Mouse (Mus musculus) megakaryocyte, embryonic 14.5 days (primary cell): ENCODE results near the gene Cdkn1c. TPM values are rescaled to one million over a fixed set of nuclear protein-coding genes. Genes with fewer than 3 reads are reported as not detected.

Experiments used
- H3K27me3 ChIP-seq: replicated peaks from 2 replicates; pipeline ENCODE3; 2012; ENCODE audit warnings: inconsistent platforms
- H3K36me3 ChIP-seq: replicated peaks from 2 replicates; pipeline ENCODE3; 2012; ENCODE audit warnings: low read length, inconsistent platforms, mixed read lengths
- H3K4me1 ChIP-seq: 2 replicates; pipeline ENCODE4 v1.6.1; 2012; ENCODE audit warnings: inconsistent platforms
- H3K4me3 ChIP-seq: replicated peaks from 2 replicates; pipeline ENCODE3; 2012; ENCODE audit warnings: moderate library complexity, mild to moderate bottlenecking, inconsistent platforms
- H3K9me3 ChIP-seq: 2 replicates; pipeline ENCODE4 v1.6.1; 2012; ENCODE audit warnings: inconsistent platforms
- FLI1 ChIP-seq: IDR thresholded peaks from 2 replicates; pipeline ENCODE4 v1.6.1; 2012; ENCODE audit warnings: low read length, inconsistent platforms, mixed read lengths
- GATA1 ChIP-seq: IDR thresholded peaks from 3 replicates; pipeline ENCODE4 v1.6.1; 2012; ENCODE audit warnings: mixed read lengths, low read length, inconsistent platforms, borderline replicate concordance
- polyA plus RNA-seq: library from polyadenylated mRNA; stranded (reverse); fragments of >175 nt; gene quantifications from 2 replicates; pipeline ENCODE4 v1.2.3, GENCODE M21; 2012; ENCODE audit warnings: low replicate concordance; ENCODE audit not compliant: insufficient read depth

Gene Cdkn1c
- polyA plus RNA-seq, 1 experiment, result 0.66 TPM

- H3K4me3 ChIP-seq, result no peak overlapping the region
Measured at GRCm38 (mm10) chr7:143500912-143501311, 40.1 kb upstream of the Cdkn1c start.

DNA sequence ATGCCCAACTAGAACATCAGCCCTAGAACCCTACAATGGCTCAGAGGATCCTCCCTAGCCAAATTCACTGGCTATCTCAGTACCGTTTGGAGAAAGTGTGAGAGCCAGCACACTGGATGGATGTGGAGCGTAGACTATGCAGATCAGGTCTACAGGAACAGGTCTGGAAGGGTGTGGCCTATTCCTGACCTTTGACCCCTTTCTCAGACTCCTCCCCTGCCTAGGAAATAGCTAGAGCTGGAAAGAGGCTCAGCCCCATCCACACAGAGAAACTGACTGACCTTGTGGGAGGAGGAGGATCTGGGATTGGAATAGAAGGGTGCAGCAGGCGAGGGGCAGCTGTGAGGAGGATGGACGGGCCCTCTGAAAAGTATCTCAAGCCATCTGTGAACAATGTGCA lies 37.7 kb upstream of the Cdkn1c start:
- TF ChIP-seq GATA1 (no peak), FLI1 (no peak)

More at GRCm38 (mm10) chr7:143500912-143501311, 40.1 kb upstream of the Cdkn1c start:
- no peaks in the 10 kb centered on the region for H3K9me3 ChIP-seq
- H3K27me3 ChIP-seq, result peaks cover 82% of the 10 kb centered on the region
- peaks cover 25% of the 10 kb centered on the region for H3K4me1 ChIP-seq
- no peaks in the 10 kb centered on the region for H3K36me3 ChIP-seq
- TF ChIP-seq FLI1, result no peak
- TF ChIP-seq GATA1, result no peak

DNA sequence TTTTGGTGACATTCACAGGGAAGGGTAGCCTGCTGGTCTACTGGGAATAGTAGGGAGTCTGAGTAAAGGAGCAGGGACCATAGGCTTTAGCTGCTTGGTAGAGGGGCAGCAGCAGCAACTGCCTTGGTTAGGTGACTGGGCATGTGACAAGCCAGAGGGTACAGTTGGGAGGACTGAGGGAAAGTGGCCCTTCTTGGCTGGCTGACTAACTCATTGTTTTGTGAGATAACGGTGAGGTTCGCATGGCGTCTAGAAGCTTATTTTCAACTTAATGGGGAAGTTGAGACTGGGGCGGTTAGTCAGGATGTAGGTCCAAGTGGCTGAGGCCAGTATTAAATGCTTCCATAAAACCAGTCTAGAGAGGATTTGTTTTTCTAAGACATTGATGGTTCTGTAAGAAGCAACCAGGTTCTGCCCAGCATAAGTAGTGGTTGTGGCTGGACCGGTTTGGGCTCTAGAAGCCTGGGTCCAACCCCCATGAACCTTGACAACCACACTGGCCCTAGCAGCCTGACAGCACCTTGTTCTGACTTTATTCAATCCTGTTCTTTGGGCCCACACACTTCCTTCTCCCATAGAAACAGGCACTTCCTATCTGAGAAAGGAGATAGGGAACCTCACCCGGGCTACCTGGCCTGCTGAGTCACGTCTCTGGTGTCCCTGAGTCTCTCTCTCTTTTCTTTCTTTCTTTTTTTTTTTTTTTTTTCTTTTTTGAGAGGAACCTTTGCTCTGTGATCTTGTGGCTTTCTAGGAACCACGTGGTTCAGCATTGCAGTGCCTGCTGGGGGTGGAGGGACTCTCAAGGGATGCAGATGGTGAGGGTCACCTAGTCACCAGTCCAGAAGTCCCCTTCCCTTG lies 34.5 kb upstream of the Cdkn1c start:
- peak overlapping the region; percentile 62 for H3K4me3 ChIP-seq
- H3K9me3 ChIP-seq, result no peaks in the 10 kb centered on the region
- no peak for TF ChIP-seq GATA1
- TF ChIP-seq FLI1, result no peak
- no peaks in the 10 kb centered on the region for H3K36me3 ChIP-seq
- peaks cover 80% of the 10 kb centered on the region for H3K27me3 ChIP-seq
- peaks cover 32% of the 10 kb centered on the region for H3K4me1 ChIP-seq

More for the DNA sequence above, 37.7 kb upstream of the Cdkn1c start:
- Histone ChIP-seq H3K36me3 (no peaks in the 10 kb centered on the region), H3K4me3 (no peak overlapping the region), H3K9me3 (no peaks in the 10 kb centered on the region), H3K4me1 (peaks cover 47% of the 10 kb centered on the region), H3K27me3 (peaks cover 80% of the 10 kb centered on the region)

GRCm38 (mm10) chr7:143493616-143494126 lies 32.8 kb upstream of the Cdkn1c start:
- Histone ChIP-seq H3K27me3 (peaks cover 78% of the 10 kb centered on the region), H3K4me1 (peaks cover 32% of the 10 kb centered on the region), H3K9me3 (no peaks in the 10 kb centered on the region), H3K36me3 (no peaks in the 10 kb centered on the region), H3K4me3 (no peak overlapping the region)
- TF ChIP-seq FLI1 (no peak), GATA1 (no peak)

DNA sequence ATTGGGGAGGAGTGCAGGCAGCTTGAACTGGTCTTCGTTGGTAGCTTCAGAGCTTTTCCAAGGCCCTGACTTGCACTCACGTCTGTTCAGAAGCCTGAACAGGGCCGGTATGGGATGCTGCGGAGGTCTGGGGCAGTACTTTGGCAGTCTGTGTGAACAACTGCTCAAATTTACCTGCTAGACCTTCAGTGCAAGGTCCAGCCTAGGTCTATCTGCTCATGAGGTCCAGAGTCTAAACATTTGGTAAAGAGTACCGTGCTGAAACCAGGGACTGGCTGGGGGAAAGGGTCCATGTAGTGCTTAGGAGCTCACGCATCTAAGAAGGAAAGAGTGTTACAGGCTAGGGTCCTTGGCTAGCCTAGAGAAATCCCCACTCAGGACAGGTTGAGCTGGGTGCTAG lies 28.9 kb upstream of the Cdkn1c start:
- Histone ChIP-seq H3K4me1 (peaks cover 15% of the 10 kb centered on the region), H3K4me3 (no peak overlapping the region), H3K36me3 (no peaks in the 10 kb centered on the region), H3K27me3 (peaks cover 79% of the 10 kb centered on the region), H3K9me3 (no peaks in the 10 kb centered on the region)
- TF ChIP-seq FLI1, result no peak
- TF ChIP-seq GATA1, result no peak

DNA sequence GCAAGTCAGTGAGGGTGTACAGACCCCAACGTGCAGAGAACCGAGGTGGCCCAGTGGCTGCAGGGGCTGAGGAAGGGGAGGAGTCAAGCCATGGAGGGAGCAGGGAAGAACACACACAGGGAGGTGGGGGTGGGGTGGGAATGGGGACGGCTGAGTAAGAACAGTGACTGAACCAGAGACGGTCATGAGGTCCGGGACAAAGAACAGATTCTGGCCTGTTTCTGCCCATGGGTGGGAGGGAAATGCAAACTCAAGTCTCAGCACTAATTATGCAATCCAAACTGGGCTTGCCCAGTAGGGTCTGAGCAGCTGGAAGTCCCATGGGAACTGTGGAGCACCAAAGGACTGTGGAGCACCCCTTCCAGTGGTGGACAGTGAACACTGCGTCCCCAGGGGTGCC lies 21.7 kb upstream of the Cdkn1c start:
- TF ChIP-seq GATA1 (no peak), FLI1 (no peak)
- Histone ChIP-seq H3K9me3 (no peaks in the 10 kb centered on the region), H3K4me3 (no peak overlapping the region), H3K27me3 (peaks cover 83% of the 10 kb centered on the region), H3K36me3 (no peaks in the 10 kb centered on the region), H3K4me1 (no peaks in the 10 kb centered on the region)

GRCm38 (mm10) chr7:143481806-143482387 lies 21.0 kb upstream of the Cdkn1c start:
- no peak for TF ChIP-seq FLI1
- TF ChIP-seq GATA1, result no peak
- Histone ChIP-seq H3K9me3 (no peaks in the 10 kb centered on the region), H3K4me3 (no peak overlapping the region), H3K36me3 (no peaks in the 10 kb centered on the region), H3K27me3 (peaks cover 84% of the 10 kb centered on the region), H3K4me1 (no peaks in the 10 kb centered on the region)

DNA sequence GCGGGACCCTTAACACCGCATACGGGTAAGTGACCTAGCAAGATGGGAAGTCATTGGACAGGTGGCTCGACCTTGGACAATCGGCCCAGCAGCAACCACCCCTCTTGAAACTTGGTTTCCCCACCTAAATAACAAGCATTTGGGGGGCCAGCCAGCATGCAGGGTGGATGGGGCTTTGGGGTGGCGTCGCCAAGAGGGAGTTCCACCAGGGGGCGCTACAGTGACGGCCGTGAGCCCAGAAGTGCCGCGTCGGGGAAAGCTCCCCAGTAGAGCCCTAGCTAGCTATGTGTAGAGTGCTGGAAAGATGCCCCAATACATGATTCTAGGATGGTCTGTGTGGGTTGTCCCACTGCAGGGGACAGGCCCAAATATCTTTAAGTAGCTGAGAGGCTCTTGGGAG lies 19.6 kb upstream of the Cdkn1c start:
- no peak overlapping the region for H3K4me3 ChIP-seq
- H3K27me3 ChIP-seq, result peaks cover 88% of the 10 kb centered on the region
- TF ChIP-seq FLI1, result no peak
- no peak for TF ChIP-seq GATA1
- H3K36me3 ChIP-seq, result no peaks in the 10 kb centered on the region
- peaks cover 5% of the 10 kb centered on the region; the same call in 1 of the 2 replicates for H3K4me1 ChIP-seq
- no peaks in the 10 kb centered on the region for H3K9me3 ChIP-seq

- H3K9me3 ChIP-seq, result no peaks in the 10 kb centered on the region
- peaks cover 81% of the 10 kb centered on the region for H3K27me3 ChIP-seq
- TF ChIP-seq GATA1, result no peak
- no peak for TF ChIP-seq FLI1
- no peaks in the 10 kb centered on the region for H3K36me3 ChIP-seq
- H3K4me1 ChIP-seq, result peaks cover 11% of the 10 kb centered on the region
- H3K4me3 ChIP-seq, result no peak overlapping the region
Measured at GRCm38 (mm10) chr7:143477800-143478199, 16.9 kb upstream of the Cdkn1c start.

DNA sequence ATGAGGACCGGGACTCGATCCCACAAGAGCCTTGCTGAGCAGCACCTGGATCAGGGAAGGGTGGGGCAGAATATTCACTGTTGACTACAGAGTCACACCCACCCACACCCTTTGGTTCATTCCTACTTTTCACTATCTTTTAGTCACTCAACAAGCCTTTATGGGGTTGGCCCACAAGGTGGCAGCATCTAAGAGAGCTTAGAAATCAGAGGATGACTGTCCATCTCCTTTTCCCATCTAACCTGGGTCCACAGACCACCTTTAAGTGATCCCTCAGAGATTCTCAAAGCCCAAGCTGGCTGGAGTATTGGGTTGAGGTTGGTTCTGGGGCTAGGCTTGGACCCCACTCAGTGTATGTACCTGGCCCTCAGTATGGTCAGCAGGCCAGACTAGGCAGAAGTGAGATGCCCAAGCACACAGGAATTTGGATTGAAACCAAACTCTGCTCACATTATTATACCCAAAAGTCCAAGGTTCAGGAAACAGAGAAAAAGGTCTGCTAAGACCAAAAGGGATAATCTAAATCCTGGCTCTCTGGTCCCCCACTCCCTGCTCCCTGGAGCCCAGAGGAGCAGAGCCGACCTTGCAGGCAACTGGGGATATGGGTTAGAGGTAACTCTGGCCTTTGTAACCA lies 16.0 kb upstream of the Cdkn1c start:
- no peaks in the 10 kb centered on the region for H3K36me3 ChIP-seq
- H3K27me3 ChIP-seq, result peaks cover 81% of the 10 kb centered on the region
- no peaks in the 10 kb centered on the region for H3K9me3 ChIP-seq
- H3K4me1 ChIP-seq, result peaks cover 11% of the 10 kb centered on the region
- TF ChIP-seq GATA1, result no peak
- no peak for TF ChIP-seq FLI1
- H3K4me3 ChIP-seq, result no peak overlapping the region
